Mouse (Mus musculus) T-helper 1 cell (primary cell): ENCODE results near the gene Rab7.

Experiments
- in situ Hi-C: fragments of 300-600 bp; cut with MboI, MseI; formaldehyde crosslinking; loops from one replicate; pipeline ENCODE4 v1.15.1; 2025; ENCODE audit warnings: high pct_unique_total_duplicates

Rab7 gene

DNA sequence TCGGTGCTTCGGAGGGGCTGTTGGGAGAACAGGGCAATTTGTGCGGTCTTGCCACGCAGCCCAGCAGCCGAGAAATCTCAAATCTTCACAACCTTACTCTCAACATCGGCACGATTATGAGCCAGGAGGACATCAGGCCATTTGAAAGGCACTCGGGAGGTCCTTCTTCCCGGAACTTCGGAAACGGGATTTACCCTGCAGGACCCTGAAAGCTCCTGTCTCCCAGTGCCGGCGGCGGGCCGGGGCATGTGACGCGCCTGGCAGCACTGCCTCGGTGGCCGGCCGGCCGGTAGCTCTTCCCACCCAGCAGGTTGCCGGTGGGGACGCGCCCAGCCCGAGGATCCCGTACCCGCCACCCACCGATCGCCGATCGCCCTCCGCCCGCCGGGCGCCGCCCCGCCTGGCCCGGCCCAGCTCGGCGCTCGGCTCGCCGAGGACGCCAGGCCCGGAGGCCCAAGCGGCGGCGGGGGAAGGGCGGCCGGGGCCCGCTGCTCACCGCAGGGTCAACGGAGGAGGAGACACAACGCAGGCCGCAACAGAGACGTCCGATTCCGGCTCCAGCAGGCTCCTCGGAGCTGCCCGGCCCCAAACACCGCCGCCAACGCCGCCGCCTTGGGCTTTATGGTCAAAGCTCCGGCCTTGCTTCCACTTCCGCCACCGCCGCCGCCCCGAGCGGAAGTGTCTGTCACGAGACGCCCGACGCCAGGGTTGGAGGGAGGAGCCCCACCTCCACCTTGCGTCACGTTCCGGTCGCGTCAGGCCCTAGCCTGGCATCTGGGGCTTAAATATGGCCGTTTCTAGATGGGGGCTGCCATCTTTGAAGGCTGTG, at the start of gene Rab7:
TSS of gene Rab7 (minus strand) at position 694 of the 829 bp plus-strand sequence.
- in situ Hi-C loops: loop anchor here (5.0 kb wide), 1 partner anchor 33 kb away; no protein-coding TSS in a partner anchor

- in situ Hi-C loops: no loop called here
Measured at GRCm38 (mm10) chr6:88088971-88089370, 43.9 kb upstream of the Rab7 start.

DNA sequence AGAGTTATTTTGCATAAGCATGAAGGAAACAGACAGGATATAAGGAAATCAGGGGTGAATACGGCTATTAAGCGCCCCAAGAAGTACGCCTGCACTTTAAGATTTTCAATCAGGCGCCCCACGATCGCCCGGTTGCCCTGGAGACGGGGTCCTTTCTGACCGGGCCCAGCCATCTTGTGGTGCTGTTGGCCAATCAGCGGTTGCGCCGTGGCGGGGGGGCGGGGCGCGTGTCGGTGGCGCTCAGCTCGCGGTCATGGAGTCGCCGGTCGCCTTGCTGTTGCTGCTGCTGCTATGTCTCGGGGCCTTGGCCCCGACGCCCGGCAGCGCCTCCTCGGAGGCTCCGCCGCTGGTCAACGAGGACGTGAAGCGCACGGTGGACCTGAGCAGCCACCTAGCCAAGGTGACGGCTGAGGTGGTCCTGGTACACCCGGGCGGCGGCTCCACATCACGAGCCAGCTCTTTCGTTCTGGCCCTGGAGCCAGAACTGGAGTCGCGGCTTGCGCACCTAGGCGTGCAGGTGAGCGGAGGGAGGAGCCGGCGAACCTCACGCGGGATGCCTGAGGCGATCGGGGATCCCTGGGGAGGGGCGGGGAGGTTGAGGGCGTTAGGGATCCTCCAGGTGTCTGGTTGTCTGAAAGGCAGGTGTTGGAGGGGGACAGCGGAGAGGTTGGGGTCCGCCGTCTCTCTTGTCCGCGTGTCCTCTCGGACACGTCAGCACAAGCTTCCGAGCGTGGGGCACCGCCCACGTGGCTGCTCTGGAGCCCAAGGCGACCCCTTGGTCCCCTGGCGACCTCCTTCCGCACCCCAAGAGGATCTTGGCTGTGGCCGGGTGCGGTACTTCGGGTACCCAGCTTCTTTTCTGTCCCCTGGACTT, 39.4 kb upstream of the Rab7 start, which contains the start of gene Rpn1:
TSS of gene Rpn1 (plus strand) at position 205 of the 874 bp plus-strand sequence.
- in situ Hi-C loops: loop anchor here (5.0 kb wide), 1 partner anchor 177 kb away; no protein-coding TSS in a partner anchor

- in situ Hi-C loops: loop anchor here (5.0 kb wide), 1 partner anchor 176 kb away; no protein-coding TSS in a partner anchor
Measured at GRCm38 (mm10) chr6:88083672-88084071, 38.6 kb upstream of the Rab7 start.

GRCm38 (mm10) chr6:88083095-88083494, 38.0 kb upstream of the Rab7 start:
- in situ Hi-C loops: loop anchor here (5.0 kb wide), 1 partner anchor 176 kb away; no protein-coding TSS in a partner anchor

DNA sequence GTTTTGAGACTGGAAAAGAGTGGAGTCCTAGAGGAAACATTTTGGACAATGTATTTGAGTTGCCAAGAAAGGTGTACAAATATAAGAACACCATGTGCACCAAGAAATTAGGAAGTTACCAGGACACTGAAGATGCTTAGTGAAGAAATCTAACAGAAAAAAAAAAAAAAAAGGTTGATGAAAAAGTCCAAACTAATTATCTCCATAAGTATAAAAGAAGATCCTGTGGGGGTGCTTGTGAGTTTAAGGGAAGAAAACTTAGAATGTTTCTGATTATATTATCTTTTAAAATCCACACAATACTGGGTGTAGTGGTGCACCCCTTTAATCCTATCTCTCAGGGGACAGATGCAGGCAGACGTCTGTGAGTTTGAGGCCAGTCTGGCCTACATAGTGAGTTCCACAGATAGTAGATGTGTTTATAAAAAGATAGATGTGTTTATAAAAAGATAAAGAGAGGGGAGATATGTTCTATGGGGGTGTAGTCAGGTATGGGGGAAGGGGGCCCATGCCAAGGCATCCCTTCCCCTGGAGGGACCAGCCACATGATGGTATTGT, 31.0 kb upstream of the Rab7 start:
- in situ Hi-C loops: loop anchor here (5.0 kb wide), 1 partner anchor 34 kb away; no protein-coding TSS in a partner anchor

GRCm38 (mm10) chr6:88074752-88075554, 29.9 kb upstream of the Rab7 start:
- in situ Hi-C loops: loop anchor here (5.0 kb wide), 1 partner anchor 33 kb away; no protein-coding TSS in a partner anchor

GRCm38 (mm10) chr6:88071216-88071615, 26.1 kb upstream of the Rab7 start:
- in situ Hi-C loops: no loop called here

DNA sequence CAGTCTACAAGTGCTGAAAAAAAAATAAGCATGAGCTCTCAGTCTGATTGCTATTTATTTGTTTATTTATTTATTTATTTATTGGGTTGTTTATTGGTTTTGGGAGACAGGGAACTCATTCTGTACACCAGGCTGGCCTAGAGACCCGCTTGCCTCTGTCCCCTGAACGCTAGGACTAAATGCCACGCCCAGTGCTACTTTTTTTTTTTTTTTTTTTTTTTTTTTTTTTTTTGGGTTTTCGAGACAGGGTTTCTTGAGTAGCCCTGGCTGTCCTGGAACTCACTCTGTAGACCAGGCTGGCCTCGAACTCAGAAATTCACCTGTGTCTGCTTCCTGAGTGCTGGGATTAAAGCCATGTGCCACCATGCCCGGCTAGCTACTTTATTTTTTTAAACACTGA, 25.4 kb upstream of the Rab7 start:
- in situ Hi-C loops: no loop called here

DNA sequence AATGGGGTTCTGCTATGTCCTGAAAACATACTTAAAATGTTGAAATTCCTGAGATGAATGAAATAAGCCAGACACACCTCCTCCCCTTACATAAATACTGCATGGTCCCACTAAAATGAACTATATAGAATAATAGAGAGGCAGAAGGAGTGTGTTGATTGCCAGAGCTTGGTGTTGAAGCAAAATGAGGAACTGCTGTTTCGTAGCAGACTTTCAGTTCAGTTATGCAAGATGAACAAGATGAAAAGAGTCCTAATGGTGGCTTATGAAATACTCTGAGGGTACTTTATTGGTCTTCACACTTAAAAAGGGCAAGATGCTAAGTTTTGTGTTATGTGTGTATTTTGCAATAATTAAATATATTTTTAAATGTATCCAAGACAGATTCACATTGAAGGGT, 23.7 kb upstream of the Rab7 start:
- in situ Hi-C loops: no loop called here

- in situ Hi-C loops: no loop called here
Measured at GRCm38 (mm10) chr6:88067722-88068121, 22.7 kb upstream of the Rab7 start.

GRCm38 (mm10) chr6:88065968-88066367, 20.9 kb upstream of the Rab7 start:
- in situ Hi-C loops: no loop called here

DNA sequence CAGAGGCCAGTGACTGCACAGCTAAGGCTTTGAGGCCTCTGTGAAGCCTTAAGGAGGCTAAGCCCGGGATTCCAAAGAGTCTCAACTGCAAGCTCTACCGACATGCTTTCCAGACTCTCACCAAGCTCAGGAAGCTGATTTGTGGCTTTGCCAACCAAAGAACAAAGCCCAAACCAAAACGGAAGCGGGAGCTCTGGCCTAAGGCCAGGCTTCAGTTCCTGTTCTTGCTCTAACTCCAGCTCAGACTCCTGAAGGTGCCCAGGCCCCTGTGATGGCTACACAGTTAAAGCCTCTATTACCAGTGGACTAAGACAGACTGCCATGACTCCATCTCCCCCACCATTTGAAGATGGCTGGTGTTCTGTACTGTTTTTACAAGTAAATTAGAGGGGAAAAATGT, 20.0 kb upstream of the Rab7 start:
- in situ Hi-C loops: no loop called here

DNA sequence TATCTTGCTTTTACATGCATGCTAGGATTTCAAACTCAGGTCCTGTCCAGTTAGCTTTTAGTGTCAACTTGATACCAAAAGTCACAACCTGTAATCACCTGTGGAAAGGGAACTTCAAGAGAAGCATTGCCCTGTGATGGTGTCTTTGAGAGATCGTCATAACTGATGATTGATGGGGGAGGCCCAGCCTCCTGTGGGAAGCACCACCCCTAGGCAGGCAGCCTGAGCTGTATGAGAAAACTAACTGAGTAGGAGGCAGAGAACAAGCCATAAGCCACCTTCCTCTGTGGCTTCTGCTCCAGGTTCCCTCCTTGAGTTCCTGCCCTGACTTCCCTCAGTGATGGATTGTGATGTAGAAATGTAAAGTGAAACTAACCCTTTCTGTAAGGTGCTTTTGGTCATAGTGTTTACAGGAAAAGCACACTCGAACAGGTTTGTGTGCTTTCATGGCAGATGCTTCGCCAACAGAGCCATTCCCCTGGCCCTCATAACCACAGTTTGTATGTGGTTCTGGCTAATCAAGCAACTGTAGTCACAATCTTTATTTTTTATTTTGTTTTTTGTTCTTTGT, 19.1 kb upstream of the Rab7 start:
- in situ Hi-C loops: no loop called here

- in situ Hi-C loops: no loop called here
Measured at GRCm38 (mm10) chr6:88062398-88062797, 17.3 kb upstream of the Rab7 start.

- in situ Hi-C loops: no loop called here
Measured at GRCm38 (mm10) chr6:88061406-88061805, 16.3 kb upstream of the Rab7 start.

- in situ Hi-C loops: no loop called here
Measured at GRCm38 (mm10) chr6:88060602-88061001, 15.5 kb upstream of the Rab7 start.

DNA sequence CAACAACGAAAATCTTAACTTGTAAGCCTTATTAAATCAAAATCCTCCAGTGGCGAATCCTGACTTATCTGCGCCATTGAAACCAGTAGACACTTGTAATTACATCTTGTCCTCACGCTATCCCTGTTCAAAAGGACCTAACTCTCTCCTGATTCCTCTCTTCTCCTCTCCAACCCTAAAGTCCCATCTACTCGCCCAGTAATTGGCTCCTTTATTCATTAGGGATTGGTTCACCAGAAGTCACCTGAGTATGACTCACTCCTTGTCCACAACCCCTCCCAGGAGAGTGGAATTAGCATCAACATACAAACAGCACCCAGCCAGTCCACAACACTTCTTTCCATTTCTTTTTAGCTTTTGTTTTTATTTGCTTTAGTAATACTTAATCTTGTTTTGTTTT, 14.8 kb upstream of the Rab7 start:
- in situ Hi-C loops: no loop called here

- in situ Hi-C loops: no loop called here
Measured at GRCm38 (mm10) chr6:88056866-88057265, 11.8 kb upstream of the Rab7 start.

- in situ Hi-C loops: no loop called here
Measured at GRCm38 (mm10) chr6:88055663-88056062, 10.6 kb upstream of the Rab7 start.
